Mouse (Mus musculus) c-Kit-positive CD71-negative TER-119-negative erythroid progenitor cells, embryonic 14.5 days (primary cell): Measurements from ENCODE around the gene Spint2.
A peak's percentile ranks its signal among the peaks of the same experiment; 100 is the strongest.

ENCODE experiments used
- DNase-seq: peaks from one replicate; pipeline ENCODE4 v3.0.0-alpha.2; 2013; ENCODE audit warnings: low read depth

Spint2 gene

GRCm38 (mm10) chr7:29281201-29282073 is at the start of gene Spint2:
TSS of gene Spint2 (minus strand) at chr7:29281912.
- DNase-seq: peak; percentile 20

DNA sequence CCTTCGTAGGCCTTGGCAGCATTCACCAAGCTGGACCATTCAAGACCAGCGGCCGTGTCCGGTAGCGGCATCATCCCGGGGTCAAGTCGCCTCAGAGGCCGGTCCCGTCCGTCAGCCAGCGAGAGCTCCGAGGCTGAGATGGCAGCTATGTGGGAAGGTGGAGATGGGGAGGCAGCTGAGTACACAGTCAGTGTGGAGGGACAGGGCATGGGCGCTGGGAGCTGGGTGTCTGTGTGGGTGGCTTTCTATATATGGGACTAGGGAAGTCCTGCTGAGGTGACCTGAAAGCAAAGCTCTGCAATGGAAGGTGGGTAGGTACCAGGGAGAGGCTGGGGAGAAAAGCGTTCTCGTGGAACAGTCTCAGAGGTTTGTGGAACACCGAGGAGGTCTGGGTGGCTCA is 47.3 kb upstream of the Spint2 start:
- DNase-seq: no peak

DNA sequence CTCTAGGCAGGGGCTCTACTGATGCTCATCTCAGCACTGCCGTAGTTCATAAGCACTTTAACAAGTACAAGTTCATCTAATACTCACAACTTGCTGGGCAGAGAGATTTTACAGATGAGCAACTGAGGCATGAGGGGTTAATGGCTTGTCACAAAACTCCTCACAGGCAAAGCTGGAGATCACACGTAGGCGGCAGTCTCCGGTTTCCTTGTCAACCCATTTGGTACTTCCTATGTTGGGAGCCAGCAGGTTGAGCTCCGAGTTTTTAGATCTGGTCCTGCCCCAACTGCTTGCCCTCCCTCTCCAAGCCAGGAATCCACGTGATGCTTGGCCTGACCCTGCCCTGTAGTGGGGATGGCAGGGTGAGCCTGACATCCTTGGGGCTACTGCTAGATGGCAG is 45.4 kb upstream of the Spint2 start:
- DNase-seq: no peak

- DNase-seq: no peak
Measured at GRCm38 (mm10) chr7:29319337-29320307, 37.9 kb upstream of the Spint2 start.

DNA sequence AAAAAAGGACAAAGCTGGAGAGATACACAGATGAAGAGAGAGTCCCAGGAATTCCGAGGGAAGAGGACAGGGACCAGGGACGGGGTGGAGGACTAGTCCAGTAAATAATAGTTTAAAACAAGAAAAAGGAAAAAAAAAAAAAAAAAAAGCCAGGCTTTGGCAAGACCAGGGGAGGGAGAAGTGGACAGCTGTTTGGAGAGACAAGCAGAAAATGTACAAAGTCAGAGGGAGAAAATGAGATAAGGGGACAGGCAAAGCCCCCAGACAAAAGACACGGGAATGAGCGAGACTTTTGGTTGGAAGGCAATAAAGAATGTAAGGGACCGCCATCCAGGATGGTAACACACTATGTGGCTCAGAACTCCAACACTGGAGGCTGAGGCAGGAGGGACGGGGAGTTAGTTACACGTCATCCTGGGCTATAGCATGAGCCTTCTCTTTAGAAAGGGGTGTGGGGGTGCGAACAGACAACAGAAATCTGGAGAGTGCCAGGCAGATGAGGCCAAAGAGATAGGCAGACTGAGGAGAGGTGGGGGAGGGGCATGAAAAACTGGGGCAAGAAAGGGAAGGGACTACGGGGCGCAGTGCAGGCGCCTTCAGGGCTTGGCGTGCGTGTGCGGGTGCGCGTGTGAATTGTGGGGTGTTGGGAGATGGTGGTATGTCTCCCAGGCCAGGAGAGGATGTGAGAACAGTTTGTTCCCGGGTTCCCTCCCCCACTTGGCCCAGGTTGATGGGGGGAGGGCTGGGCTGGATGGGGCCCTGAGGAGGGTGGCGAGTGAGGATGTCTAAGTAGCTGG is 36.6 kb upstream of the Spint2 start:
- no peak for DNase-seq

- DNase-seq: no peak
Measured at GRCm38 (mm10) chr7:29317558-29317957, 35.8 kb upstream of the Spint2 start.

DNA sequence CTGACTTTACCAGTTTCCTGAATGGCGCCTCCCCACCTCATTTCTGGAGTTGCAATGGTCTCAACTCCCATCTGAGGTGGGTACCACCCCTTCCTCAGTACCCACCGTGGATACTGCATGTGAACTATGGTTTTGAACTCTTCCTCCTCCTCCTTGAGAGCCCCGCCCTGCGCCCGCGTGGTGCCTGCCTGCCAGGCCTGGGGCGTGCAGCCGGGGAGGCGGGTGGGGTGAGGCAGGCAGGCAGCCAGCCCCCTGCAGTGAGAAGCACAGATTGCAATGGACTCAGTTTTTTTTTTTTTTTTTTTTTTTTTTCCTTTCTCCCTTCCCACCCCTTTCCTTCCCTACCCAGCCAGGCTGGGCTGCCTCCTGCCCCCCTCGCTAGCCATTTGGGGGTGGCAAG is 35.3 kb upstream of the Spint2 start:
- no peak for DNase-seq

- DNase-seq: no peak
Measured at GRCm38 (mm10) chr7:29316137-29316734, 34.5 kb upstream of the Spint2 start.

DNA sequence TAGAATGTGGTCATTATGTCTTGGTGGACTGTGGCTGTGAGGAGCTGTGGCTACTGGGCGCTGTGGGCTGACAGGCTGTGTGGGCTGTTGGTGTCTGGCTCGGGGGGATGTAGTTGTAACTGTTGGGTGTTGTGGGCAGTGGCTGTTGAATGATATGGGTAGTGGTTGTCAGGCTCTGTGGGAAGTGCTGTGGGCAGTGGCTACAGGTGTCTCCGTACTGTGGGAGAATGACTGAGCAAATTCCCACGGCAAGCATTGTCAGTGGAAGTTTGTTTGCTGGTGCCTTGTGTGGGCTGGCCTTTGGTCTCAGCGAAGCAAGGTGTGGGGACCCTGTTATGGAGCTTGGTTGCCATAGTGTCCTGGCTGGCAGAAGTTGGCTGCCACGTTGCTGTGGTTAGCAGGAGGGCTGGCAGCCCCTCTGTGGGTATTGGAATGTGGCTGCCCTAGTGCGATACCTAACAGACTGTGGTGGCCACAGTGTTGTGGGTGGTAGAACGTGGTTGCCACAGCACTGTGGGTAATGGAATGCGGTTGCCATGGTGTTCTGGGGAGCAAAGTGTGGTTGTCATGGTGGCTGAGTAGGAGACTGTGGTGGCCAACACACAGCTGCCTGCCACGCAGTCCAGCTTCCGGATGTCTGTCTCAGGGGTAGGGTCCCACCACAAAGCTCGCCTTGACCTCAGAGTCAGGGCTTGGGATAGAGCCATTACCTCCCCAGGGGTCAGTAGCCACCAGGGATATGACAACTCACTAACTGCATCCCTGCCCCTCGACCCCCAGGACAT is 33.3 kb upstream of the Spint2 start:
- DNase-seq: no peak

DNA sequence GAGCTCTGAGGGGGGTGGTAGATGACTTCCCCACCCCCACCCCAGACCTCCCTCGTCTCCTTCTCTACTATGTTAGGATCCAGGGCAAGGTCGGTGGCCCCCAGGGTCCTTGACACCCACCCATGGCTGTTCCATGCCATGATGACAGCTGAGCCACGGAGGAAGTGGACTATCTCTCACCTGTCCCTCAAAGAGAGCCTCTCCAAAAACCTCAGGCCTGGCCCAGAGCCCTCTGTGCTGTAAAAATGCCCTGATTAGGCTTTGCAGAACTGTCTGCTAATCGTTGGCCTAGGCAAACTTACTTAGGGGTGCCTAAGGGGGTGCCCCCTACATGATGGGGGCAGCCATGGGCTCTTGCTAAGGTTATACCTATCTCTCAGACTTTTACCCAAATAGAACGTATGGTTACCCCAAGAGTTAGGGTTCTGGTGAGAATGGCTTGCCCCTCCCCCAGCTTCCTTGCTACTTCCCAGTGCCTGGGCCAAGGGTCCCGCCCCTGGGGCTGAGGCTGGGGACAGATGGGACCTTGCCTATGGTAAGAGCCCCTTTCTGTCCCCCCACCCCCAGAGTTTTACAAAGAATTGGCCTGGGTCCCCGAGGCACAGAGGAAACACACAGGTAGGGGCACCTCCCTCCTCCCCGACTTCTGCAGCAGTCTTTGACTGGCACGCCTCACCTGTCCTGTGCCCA is 32.0 kb upstream of the Spint2 start:
- DNase-seq: no peak

- DNase-seq: no peak
Measured at GRCm38 (mm10) chr7:29313051-29313450, 31.3 kb upstream of the Spint2 start.

GRCm38 (mm10) chr7:29309749-29310148 is 28.0 kb upstream of the Spint2 start:
- DNase-seq: no peak

DNA sequence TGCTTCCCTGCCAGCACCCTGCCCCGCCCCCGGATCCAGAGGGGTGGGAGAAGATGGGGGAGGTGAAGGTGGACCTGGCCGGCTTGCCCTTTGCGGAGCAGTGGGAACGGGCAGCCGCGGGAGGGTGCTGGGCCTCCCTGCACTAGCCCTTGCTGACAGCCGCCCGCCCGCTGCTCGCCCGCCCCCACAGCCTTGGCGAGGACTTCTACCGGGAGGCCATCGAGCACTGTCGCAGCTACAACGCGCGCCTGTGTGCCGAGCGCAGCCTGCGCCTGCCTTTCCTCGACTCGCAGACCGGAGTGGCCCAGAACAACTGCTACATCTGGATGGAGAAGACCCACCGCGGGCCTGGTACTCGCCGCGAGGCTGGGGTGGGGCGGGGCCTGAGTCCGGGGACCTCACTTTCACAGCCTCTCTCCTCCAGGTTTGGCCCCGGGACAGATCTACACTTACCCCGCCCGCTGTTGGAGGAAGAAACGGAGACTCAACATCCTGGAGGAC is 27.6 kb upstream of the Spint2 start:
- DNase-seq: no peak

- peak; percentile 80 for DNase-seq
Measured at GRCm38 (mm10) chr7:29307350-29308104, 25.8 kb upstream of the Spint2 start.

- DNase-seq: no peak
Measured at GRCm38 (mm10) chr7:29306619-29307018, 24.9 kb upstream of the Spint2 start.

DNA sequence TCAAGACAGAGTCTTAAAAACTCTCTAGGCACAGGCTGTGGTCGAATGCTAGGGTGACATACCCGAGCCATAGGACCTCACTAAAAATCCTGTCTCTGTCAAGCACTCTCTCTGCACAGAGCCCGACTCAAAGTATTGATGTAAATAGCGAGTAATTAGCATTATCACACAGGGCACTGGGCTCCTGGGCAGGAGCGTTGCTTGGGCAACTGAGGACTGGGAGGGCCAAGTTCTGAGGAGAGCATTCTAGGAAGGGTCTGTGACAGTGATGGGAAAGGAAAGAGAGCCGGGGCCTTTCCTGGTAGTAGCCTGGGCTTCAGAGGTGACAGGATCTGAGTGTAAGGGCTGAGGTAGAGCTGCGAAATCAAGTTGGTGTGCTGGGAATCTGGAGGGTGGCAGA is 24.4 kb upstream of the Spint2 start:
- DNase-seq: no peak

GRCm38 (mm10) chr7:29305263-29305988 is 23.7 kb upstream of the Spint2 start:
- DNase-seq: no peak

GRCm38 (mm10) chr7:29304463-29305262 is 23.0 kb upstream of the Spint2 start:
- no peak for DNase-seq
